ENCODE assay signal across 8 mouse cellular contexts in genomic region chr5:137629906-137630545, GRCm38 (mm10). TPM values are rescaled to one million over a fixed set of nuclear protein-coding genes. Genes with fewer than 3 reads are reported as not detected.
DNase-seq lines count a peak whose midpoint lies in the region; ATAC-seq and TF ChIP-seq lines count a peak whose summit lies in the region.

No protein-coding gene starts in this region.

- H3K4me2 ChIP-seq in heart, embryonic 14.5 days (ENCODE audit: low read length) = peak overlapping the region; percentile 96
- H3K4me2 ChIP-seq in embryonic facial prominence, embryonic 13.5 days = peak overlapping the region; percentile 89
- H3K4me2 ChIP-seq in lung, postnatal 0 days (replicated peaks; ENCODE audit: low read depth, low read length) = peak overlapping the region; percentile 70

- no peak for TF ChIP-seq CTCF in lung, postnatal 0 days (IDR thresholded peaks at IDR 0.05)

- no peak for ATAC-seq in heart, embryonic 14.5 days (ENCODE audit: insufficient number of reproducible peaks, insufficient read depth, low FRiP score, low read depth)
- ATAC-seq in embryonic facial prominence, embryonic 13.5 days (ENCODE audit: insufficient number of reproducible peaks, insufficient read depth, low FRiP score, low TSS enrichment, low read depth) = no peak
- peak; percentile 42 for ATAC-seq in lung, postnatal 0 days

- H3K27ac ChIP-seq in heart, embryonic 14.5 days (replicated peaks in 1 of 2; ENCODE audit: control insufficient read depth in 1 of 2, insufficient read depth in 1 of 2, low read depth in 2 of 2, low read length in 2 of 2) = peak overlapping the region; percentile 19 to 70; a peak in 1 of 4 replicates
- peak overlapping the region; percentile 90 for H3K27ac ChIP-seq in embryonic facial prominence, embryonic 13.5 days
- H3K27ac ChIP-seq in lung, postnatal 0 days (ENCODE audit: low read length) = peak overlapping the region; percentile 98

- 19% methylated on average over 6 of the region's 6 CpGs for WGBS in heart, embryonic 14.5 days
- 18% methylated on average over 6 of the region's 6 CpGs for WGBS in embryonic facial prominence, embryonic 13.5 days
- WGBS in lung, postnatal 0 days = 16% methylated on average over 6 of the region's 6 CpGs

- peaks cover 21 to 29% of the 10 kb centered on the region in 2 experiments for H3K4me1 ChIP-seq in heart, embryonic 14.5 days (ENCODE audit: control insufficient read depth in 2 of 2, insufficient read depth in 2 of 2, low read length in 2 of 2)
- peaks cover 50% of the 10 kb centered on the region for H3K4me1 ChIP-seq in embryonic facial prominence, embryonic 13.5 days
- peaks cover 36% of the 10 kb centered on the region for H3K4me1 ChIP-seq in lung, postnatal 0 days (ENCODE audit: insufficient read depth, low read depth, low read length)

- peaks cover 28% of the 10 kb centered on the region for H3K36me3 ChIP-seq in heart, embryonic 14.5 days (ENCODE audit: control insufficient read depth, insufficient read depth, low read length)
- peaks cover 19% of the 10 kb centered on the region for H3K36me3 ChIP-seq in embryonic facial prominence, embryonic 13.5 days
- peaks cover under 1% of the 10 kb centered on the region; the same call in 1 of the 2 replicates for H3K36me3 ChIP-seq in lung, postnatal 0 days (ENCODE audit: insufficient read depth, low read length)

- H3K27me3 ChIP-seq in heart, embryonic 14.5 days (ENCODE audit: control insufficient read depth, insufficient read depth, low read length) = no peaks in the 10 kb centered on the region
- H3K27me3 ChIP-seq in embryonic facial prominence, embryonic 13.5 days = no peaks in the 10 kb centered on the region
- no peaks in the 10 kb centered on the region for H3K27me3 ChIP-seq in lung, postnatal 0 days (replicated peaks; ENCODE audit: insufficient read depth, low read length)

- no peak; the same call in 1 of the 2 replicates for TF ChIP-seq EP300 in lung, postnatal 0 days (IDR thresholded peaks at IDR 0.05)

- H3K4me3 ChIP-seq in heart, embryonic 14.5 days (ENCODE audit: control insufficient read depth in 1 of 2, insufficient read depth in 1 of 2, low read depth in 1 of 2, low read length in 2 of 2) = peak overlapping the region; percentile 87 to 89
- peak overlapping the region; percentile 94 for H3K4me3 ChIP-seq in embryonic facial prominence, embryonic 13.5 days
- H3K4me3 ChIP-seq in lung, postnatal 0 days (ENCODE audit: low read depth, low read length) = peak overlapping the region; percentile 89

- peak overlapping the region; percentile 95 for H3K9ac ChIP-seq in heart, embryonic 14.5 days (ENCODE audit: low read length)
- H3K9ac ChIP-seq in embryonic facial prominence, embryonic 13.5 days = peak overlapping the region; percentile 90
- H3K9ac ChIP-seq in lung, postnatal 0 days (replicated peaks; ENCODE audit: low read depth) = peak overlapping the region; percentile 73

- DNase-seq in heart, adult 8-10 months (ENCODE audit: low spot score) = no peak
- DNase-seq in kidney, adult 9 months = peak; percentile 78
- DNase-seq in lung, postnatal 0 days (ENCODE audit: low spot score) = peak; percentile 92
- DNase-seq in testis, postnatal 10 days (ENCODE audit: low spot score) = peak; percentile 41
- DNase-seq in frontal cortex, postnatal 10 days (ENCODE audit: low spot score in 2 of 2) = no peak
- DNase-seq in adrenal gland, postnatal 36 days = no peak

- no peaks in the 10 kb centered on the region for H3K9me3 ChIP-seq in heart, embryonic 14.5 days (ENCODE audit: control insufficient read depth, low read length)
- H3K9me3 ChIP-seq in embryonic facial prominence, embryonic 13.5 days = no peaks in the 10 kb centered on the region
- no peaks in the 10 kb centered on the region for H3K9me3 ChIP-seq in lung, postnatal 0 days (ENCODE audit: low read length)

RNA-seq across cellular contexts. Expression of gene Gm20605, which starts 1.1 kb away (rescaled TPM):
- 5.2 and 5.6 TPM in 2 replicates for polyA plus RNA-seq in heart, embryonic 14.5 days (2014; fragmentation: Nextera tagmentation; extraction: Ambion mirVana)
- total RNA-seq in heart, adult 8-10 months (2022) = 1 to 10 TPM; 2.3 to 4.2 (median 2.7) TPM
- 7.9 and 8.2 TPM in 2 replicates for polyA plus RNA-seq in embryonic facial prominence, embryonic 13.5 days (2015; fragmentation: Nextera tagmentation; extraction: Ambion mirVana)
- 11.6 and 12.3 TPM in 2 replicates for polyA plus RNA-seq in lung, postnatal 0 days (2015; fragmentation: Nextera tagmentation; extraction: Ambion mirVana)
- total RNA-seq in adrenal gland, postnatal 36 days (2021) = 1 to 10 TPM; 7.9 to 9.6 TPM

RNA-seq across cellular contexts. Expression of gene Lrch4, which starts 1.1 kb away (rescaled TPM):
- polyA plus RNA-seq in heart, embryonic 14.5 days (2014; fragmentation: Nextera tagmentation; extraction: Ambion mirVana) = 22.7 and 23.9 TPM in 2 replicates
- 10 to 100 TPM; 13.1 to 17.8 (median 17.1) TPM for total RNA-seq in heart, adult 8-10 months (2022)
- polyA plus RNA-seq in embryonic facial prominence, embryonic 13.5 days (2015; fragmentation: Nextera tagmentation; extraction: Ambion mirVana) = 31.5 and 33.9 TPM in 2 replicates
- polyA plus RNA-seq in lung, postnatal 0 days (2015; fragmentation: Nextera tagmentation; extraction: Ambion mirVana) = 47.4 and 50.7 TPM in 2 replicates
- total RNA-seq in adrenal gland, postnatal 36 days (2021) = 10 to 100 TPM; 23.5 to 36.1 TPM

RNA-seq across cellular contexts. Expression of gene Fbxo24, which starts 1.2 kb away (rescaled TPM):
- polyA plus RNA-seq in heart, embryonic 14.5 days (2014; fragmentation: Nextera tagmentation; extraction: Ambion mirVana) = 0.20 TPM in 1 of 2 replicates, not detected in the other
- under 1 TPM; 0.19 to 0.29 (median 0.23) TPM for total RNA-seq in heart, adult 8-10 months (2022)
- 0.13 TPM in 1 of 2 replicates, not detected in the other for polyA plus RNA-seq in embryonic facial prominence, embryonic 13.5 days (2015; fragmentation: Nextera tagmentation; extraction: Ambion mirVana)
- 0.19 and 0.51 TPM in 2 replicates for polyA plus RNA-seq in lung, postnatal 0 days (2015; fragmentation: Nextera tagmentation; extraction: Ambion mirVana)
- 1 to 10 TPM in 1 of 2 experiments, under 1 TPM in 1; 0.93 to 1.7 TPM for total RNA-seq in adrenal gland, postnatal 36 days (2021)

RNA-seq across cellular contexts. Expression of gene Sap25, which starts 11.1 kb away (rescaled TPM):
- polyA plus RNA-seq in heart, embryonic 14.5 days (2014; fragmentation: Nextera tagmentation; extraction: Ambion mirVana) = 4.3 and 4.6 TPM in 2 replicates
- total RNA-seq in heart, adult 8-10 months (2022) = 1 to 10 TPM; 1.6 to 4.0 (median 2.8) TPM
- 7.0 and 8.6 TPM in 2 replicates for polyA plus RNA-seq in embryonic facial prominence, embryonic 13.5 days (2015; fragmentation: Nextera tagmentation; extraction: Ambion mirVana)
- 12.3 and 13.2 TPM in 2 replicates for polyA plus RNA-seq in lung, postnatal 0 days (2015; fragmentation: Nextera tagmentation; extraction: Ambion mirVana)
- 1 to 10 TPM; 1.9 to 7.8 TPM for total RNA-seq in adrenal gland, postnatal 36 days (2021)

RNA-seq across cellular contexts. Expression of gene Irs3, which starts 15.5 kb away (rescaled TPM):
- 0.11 TPM in 2 replicates for polyA plus RNA-seq in heart, embryonic 14.5 days (2014; fragmentation: Nextera tagmentation; extraction: Ambion mirVana)
- under 1 TPM; 0.30 to 0.94 (median 0.56) TPM for total RNA-seq in heart, adult 8-10 months (2022)
- polyA plus RNA-seq in embryonic facial prominence, embryonic 13.5 days (2015; fragmentation: Nextera tagmentation; extraction: Ambion mirVana) = 0.26 and 0.32 TPM in 2 replicates
- 0.80 and 0.96 TPM in 2 replicates for polyA plus RNA-seq in lung, postnatal 0 days (2015; fragmentation: Nextera tagmentation; extraction: Ambion mirVana)
- total RNA-seq in adrenal gland, postnatal 36 days (2021) = 1 to 10 TPM; 4.8 to 6.2 TPM

Comparison
In these comparisons a context has a peak if more than half of its experiments do, and no peak if none do; other contexts are left out.
1. H3K27ac ChIP-seq: peak in every context shown above with its lines; median percentile 98 in lung, postnatal 0 days; 90 in embryonic facial prominence, embryonic 13.5 days; 44 in heart, embryonic 14.5 days.
2. DNase-seq: peak in kidney, adult 9 months (single experiment), lung, postnatal 0 days (single experiment) and testis, postnatal 10 days (single experiment); none in heart, adult 8-10 months (single experiment), frontal cortex, postnatal 10 days (0 of 2) and adrenal gland, postnatal 36 days (0 of 2).
3. Peak in every context shown above with its lines, with median percentiles within 50 percentile points of each other: H3K4me2 ChIP-seq, H3K4me3 ChIP-seq and H3K9ac ChIP-seq.